Mouse (Mus musculus) liver, adult 2 months (tissue): ENCODE data around the gene Prr12.

Experiments
- CTCF ChIP-seq: fragments of 200-500 bp; IDR thresholded peaks from 2 replicates; pipeline ENCODE4 v1.5.1; 2011; ENCODE audit warnings: low read depth, low read length, control low read depth
- POLR2A ChIP-seq: fragments of 200-500 bp; IDR thresholded peaks from 2 replicates; pipeline ENCODE4 v1.6.1; 2011; ENCODE audit warnings: low read length, control low read depth; ENCODE audit not compliant: insufficient read depth; ENCODE audit errors: extremely low read depth

- TF ChIP-seq POLR2A = no peak
- no peak for TF ChIP-seq CTCF
Measured at GRCm38 (mm10) chr7:45024281-45025248, 28.1 kb downstream of the Prr12 start.
